Comparison of ENCODE assay signal across 8 mouse cellular contexts in the genomic region with DNA sequence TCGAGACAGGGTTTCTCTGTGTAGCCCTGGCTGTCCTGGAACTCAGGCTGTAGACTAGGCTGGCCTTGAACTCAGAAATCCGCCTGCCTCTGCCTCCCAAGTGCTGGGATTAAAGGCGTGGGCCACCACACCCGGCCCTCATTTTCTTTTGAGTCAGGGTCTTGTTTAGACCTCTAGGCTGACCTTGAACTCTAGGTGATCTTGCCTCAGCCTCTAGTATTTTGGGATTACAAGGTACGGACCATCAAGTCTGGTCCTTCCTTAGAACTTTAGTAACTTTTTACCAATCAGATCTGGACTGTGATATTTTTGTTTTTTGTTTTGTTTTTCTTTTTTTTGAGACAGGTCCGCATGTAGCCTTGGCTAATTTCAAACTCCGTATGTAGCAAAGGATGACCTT. TPM values are rescaled to one million over a fixed set of nuclear protein-coding genes. Genes with fewer than 3 reads are reported as not detected.
DNase-seq lines count a peak whose midpoint lies in the region; ATAC-seq lines count a peak whose summit lies in the region.

TSS of gene Tmem191c (plus strand) at position 357 of the 400 bp plus-strand sequence.

- intact Hi-C loops in gastrocnemius, postnatal 36 days (cut with DNase I): loop anchor here (5.0 to 10.0 kb wide), 2 partner anchors 148 to 361 kb away; partner anchors contain the start of gene 2610318N02Rik

- WGBS in kidney, embryonic 15.5 days: 58% methylated on average over 7 of the region's 7 CpGs
- 63% methylated on average over 7 of the region's 7 CpGs for WGBS in hindbrain, embryonic 10.5 days
- WGBS in liver, embryonic 13.5 days (ENCODE audit: insufficient replicate concordance): 47% methylated on average over 7 of the region's 7 CpGs

- H3K9ac ChIP-seq in kidney, embryonic 15.5 days: peak within 1 kb of the TSS; percentile 51
- H3K9ac ChIP-seq in liver, embryonic 13.5 days: peak within 1 kb of the TSS; percentile 74

- peak within 1 kb of the TSS; percentile 69 for H3K4me3 ChIP-seq in kidney, embryonic 15.5 days (replicated peaks)
- H3K4me3 ChIP-seq in hindbrain, embryonic 10.5 days: peak within 1 kb of the TSS; percentile 68
- H3K4me3 ChIP-seq in liver, embryonic 13.5 days (replicated peaks): peak within 1 kb of the TSS; percentile 68

- peak within 1 kb of the TSS; percentile 95 for H3K27ac ChIP-seq in kidney, embryonic 15.5 days
- peak within 1 kb of the TSS; percentile 86 for H3K27ac ChIP-seq in hindbrain, embryonic 10.5 days
- peak within 1 kb of the TSS; percentile 6; the same call in 1 of the 2 replicates for H3K27ac ChIP-seq in liver, embryonic 13.5 days

- ATAC-seq in kidney, embryonic 15.5 days (replicated peaks; ENCODE audit: low FRiP score): no peak
- ATAC-seq in activated CD4-positive, CD25-positive, alpha-beta regulatory T cell, adult 4 months: no peak
- ATAC-seq in liver, embryonic 13.5 days (ENCODE audit: low read depth): no peak

- no peaks in the 10 kb centered on the region for H3K9me3 ChIP-seq in kidney, embryonic 15.5 days (replicated peaks)
- H3K9me3 ChIP-seq in hindbrain, embryonic 10.5 days: peaks cover 4% of the 10 kb centered on the region; the same call in 1 of the 2 replicates
- 0 out of 2 replicates have a peak, but pooled peaks cover 4% of the 10 kb centered on the region for H3K9me3 ChIP-seq in liver, embryonic 13.5 days (replicated peaks)

- peaks cover 29% of the 10 kb centered on the region for H3K27me3 ChIP-seq in kidney, embryonic 15.5 days
- peaks cover 41% of the 10 kb centered on the region for H3K27me3 ChIP-seq in hindbrain, embryonic 10.5 days (ENCODE audit: insufficient read depth, poor library complexity, severe bottlenecking)
- H3K27me3 ChIP-seq in liver, embryonic 13.5 days: peaks cover 29% of the 10 kb centered on the region

- peak within 1 kb of the TSS; percentile 95 for H3K4me2 ChIP-seq in kidney, embryonic 15.5 days
- H3K4me2 ChIP-seq in liver, embryonic 13.5 days: peak within 1 kb of the TSS; percentile 95

- DNase-seq in kidney, postnatal 36 days: no peak
- DNase-seq in hindbrain, embryonic 10.5 days (ENCODE audit: low spot score): no peak
- no peak for DNase-seq in liver, embryonic 13.5 days
- DNase-seq in ovary, adult 18-20 months (ENCODE audit: low spot score): no peak
- no peak for DNase-seq in gastrocnemius, postnatal 4 days (ENCODE audit: low spot score in 2 of 2)
- DNase-seq in gastrocnemius, postnatal 36 days: no peak

- H3K4me1 ChIP-seq in kidney, embryonic 15.5 days: peaks cover 22% of the 10 kb centered on the region
- peaks cover 23% of the 10 kb centered on the region for H3K4me1 ChIP-seq in hindbrain, embryonic 10.5 days (replicated peaks)
- peaks cover 24% of the 10 kb centered on the region for H3K4me1 ChIP-seq in liver, embryonic 13.5 days (replicated peaks)

- H3K36me3 ChIP-seq in kidney, embryonic 15.5 days: peaks cover 13% of the 10 kb centered on the region; the same call in 1 of the 2 replicates
- peaks cover 19% of the 10 kb centered on the region for H3K36me3 ChIP-seq in hindbrain, embryonic 10.5 days
- peaks cover 9% of the 10 kb centered on the region for H3K36me3 ChIP-seq in liver, embryonic 13.5 days

RNA-seq across cellular contexts. Expression of gene Tmem191c, which starts in this region (rescaled TPM):
- 13.3 and 17.7 TPM in 2 replicates for polyA plus RNA-seq in kidney, embryonic 15.5 days (2015; fragmentation: Nextera tagmentation; extraction: Ambion mirVana)
- polyA plus RNA-seq in activated CD4-positive, CD25-positive, alpha-beta regulatory T cell, adult 4 months (2017; shearing (Covaris generic)): 10 to 100 TPM; 30.6 to 32.6 TPM
- polyA plus RNA-seq in hindbrain, embryonic 10.5 days (2016; fragmentation: Nextera tagmentation; extraction: Ambion mirVana): 7.2 and 11.1 TPM in 2 replicates
- polyA plus RNA-seq in liver, embryonic 13.5 days (2015; fragmentation: Nextera tagmentation; extraction: Ambion mirVana): 2.8 and 3.2 TPM in 2 replicates
- 1 to 10 TPM; 4.4 to 5.8 TPM for total RNA-seq in gastrocnemius, postnatal 4 days (2021)
- 1 to 10 TPM in 1 of 2 experiments, under 1 TPM in 1; 0.91 to 1.4 TPM for total RNA-seq in gastrocnemius, postnatal 36 days (2021)

Comparison
In these comparisons a context has a peak if more than half of its experiments do, and no peak if none do; other contexts are left out.
1. H3K27ac ChIP-seq: peak in every context shown above with its lines; median percentile 95 in kidney, embryonic 15.5 days; 86 in hindbrain, embryonic 10.5 days; 6 in liver, embryonic 13.5 days.